Mouse (Mus musculus): ENCODE measurements around the gene Ccdc102a.
A peak's percentile ranks its signal among the peaks of the same experiment; 100 is the strongest.
"Not testable (repeated sequence)": the region's sequence is repeated elsewhere in the genome, so short reads cannot be mapped to it uniquely, and the experiment has no call there.

The Ccdc102a gene

DNA sequence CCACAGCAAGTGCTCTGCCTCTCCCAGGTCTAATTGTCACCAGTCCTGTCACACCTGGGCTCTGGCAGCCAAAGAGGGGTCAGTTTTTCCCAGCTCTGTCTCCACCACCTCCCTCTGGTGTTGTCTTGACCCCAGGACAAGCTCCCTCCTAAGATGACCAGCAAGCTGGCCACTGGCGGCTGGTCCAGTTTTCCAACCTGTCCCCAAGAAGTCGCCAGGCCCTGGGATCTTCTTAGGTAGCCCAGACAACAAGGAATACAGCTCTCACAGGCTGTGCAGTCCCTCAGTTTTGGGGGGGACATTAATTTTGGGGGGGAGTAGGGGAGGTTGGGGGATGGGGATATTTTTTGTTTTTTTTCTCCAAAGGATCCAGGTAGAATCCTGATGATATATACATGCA lies 45.3 kb downstream of the Ccdc102a start:
- no peak for DNase-seq

DNA sequence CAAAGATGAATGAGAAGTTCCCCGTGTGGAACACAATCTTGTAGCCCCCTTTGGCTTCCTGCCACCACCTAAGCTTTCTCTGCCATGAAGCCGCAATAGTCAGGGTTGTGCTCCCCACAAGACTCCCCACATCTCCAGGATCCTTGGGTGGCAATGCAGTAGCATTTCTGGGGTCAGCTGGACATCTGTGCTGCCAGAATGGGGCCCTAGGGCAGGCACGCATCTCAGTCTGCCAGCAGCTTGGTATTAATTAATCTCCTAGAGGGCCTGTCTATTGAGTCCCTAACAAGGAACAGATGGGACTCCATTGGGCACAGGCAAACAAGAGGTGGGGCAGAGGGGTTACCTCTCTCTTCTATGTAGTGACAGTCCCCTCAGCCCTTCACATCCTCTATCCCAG lies 45.7 kb downstream of the Ccdc102a start:
- peak; percentile 76 for DNase-seq

DNA sequence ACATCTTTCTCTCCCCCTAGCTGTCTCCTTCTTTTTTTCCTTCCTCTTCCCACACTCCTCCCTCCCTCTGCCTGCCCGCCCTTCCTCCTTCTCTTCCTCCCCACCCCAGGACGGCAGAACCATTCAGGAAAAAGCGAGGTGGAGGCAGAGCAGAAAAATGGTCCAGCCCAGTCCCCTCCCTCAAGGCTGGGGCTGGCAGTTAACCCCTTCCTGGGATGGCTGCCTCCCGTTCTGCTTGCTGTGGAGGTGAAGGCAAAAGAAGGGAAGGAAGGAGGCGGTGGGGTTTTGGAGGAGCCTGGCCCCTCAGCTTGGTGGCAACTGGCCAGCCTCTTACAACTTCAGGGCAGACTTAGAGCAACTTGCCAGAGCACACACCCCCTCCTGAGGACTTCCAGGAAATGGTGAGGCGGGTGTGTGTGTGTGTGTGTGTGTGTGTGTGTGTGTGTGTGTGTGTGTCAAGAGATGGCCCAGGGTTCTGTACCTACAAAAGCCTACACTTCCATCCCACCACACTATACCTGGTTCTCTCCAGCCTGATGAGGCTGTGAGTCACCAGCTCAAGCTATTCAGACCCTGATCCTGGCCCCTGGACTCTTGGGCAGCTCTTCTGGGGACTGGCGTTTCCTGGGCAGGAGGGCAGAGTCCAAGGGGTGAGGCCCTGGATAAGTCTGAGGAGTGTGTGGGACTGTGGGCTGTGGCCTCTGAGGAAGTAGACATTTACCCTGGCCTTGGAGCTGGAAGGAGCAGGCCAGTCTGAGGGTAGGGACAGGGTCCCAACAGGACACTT lies 46.6 kb downstream of the Ccdc102a start:
- peak; percentile 85 for DNase-seq

DNA sequence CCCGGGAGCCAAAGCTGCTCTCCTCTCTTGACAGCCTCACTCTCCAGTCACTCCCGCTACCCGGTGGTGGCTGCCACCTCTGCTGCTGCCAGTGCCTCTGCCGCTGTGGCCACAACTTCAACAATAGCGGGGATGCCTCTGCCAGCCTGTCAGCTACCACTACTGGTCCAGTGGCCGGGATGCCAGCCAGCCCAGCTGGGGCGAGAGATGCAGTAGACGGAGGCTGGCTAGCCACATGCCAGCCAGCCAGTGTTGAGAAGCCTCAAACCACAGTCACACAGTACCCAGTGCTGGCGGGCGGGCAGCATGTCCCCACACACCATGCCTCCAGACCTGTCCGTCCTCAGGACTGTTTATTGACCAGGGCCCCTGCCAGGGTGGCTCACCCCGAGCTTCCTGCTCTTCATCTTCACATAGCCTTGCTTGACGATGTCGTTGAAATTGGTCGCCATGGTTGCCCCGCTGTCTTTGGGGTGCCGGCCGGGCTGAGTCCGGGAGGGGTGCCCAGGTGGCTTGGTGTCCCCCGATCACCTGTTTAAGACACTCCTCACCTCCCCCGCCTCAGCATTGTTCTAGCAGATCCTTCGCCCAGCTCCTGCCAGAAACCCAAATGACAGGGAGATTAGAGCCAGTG lies 47.3 kb downstream of the Ccdc102a start:
- peak; percentile 48 for DNase-seq

DNA sequence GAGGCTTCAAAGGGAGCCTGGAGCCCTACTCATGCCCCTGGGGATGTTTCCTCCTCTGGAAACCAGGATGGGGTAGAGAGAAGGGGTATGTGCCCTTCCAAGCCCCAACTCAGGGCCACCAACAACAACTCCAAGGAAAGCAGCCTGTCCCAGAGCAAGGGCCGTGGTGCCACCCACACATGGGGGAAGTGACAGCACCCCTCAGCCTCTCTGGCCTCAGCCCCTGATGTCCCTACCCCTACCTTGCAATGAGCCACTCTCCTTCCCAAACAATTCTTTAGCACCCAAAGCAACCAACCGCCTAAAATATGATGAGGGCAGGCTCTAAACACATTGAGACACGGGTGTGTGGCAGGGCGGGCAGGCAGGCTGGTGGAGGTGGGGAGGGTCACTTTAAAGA lies 47.9 kb downstream of the Ccdc102a start:
- no peak for DNase-seq

DNA sequence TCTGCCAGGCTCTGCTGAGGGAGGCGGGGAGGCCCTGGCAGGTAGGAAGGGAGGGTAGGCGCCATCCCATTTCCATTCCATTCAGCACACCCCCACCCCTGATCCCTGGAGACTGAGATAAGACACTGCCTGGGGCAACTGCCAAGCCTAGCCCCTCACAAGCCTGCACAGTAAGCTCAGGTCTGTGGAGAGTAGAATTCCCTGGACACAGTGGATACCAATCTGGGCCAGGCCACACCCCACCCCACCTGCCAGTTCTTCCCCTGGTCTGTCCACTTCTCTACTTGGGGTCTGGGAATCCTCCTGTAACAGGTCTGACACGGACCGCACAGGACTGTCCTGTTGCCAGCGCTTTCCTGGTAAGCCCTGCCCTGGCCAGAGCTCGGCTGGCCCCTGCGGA lies 48.8 kb downstream of the Ccdc102a start:
- DNase-seq = no peak

DNA sequence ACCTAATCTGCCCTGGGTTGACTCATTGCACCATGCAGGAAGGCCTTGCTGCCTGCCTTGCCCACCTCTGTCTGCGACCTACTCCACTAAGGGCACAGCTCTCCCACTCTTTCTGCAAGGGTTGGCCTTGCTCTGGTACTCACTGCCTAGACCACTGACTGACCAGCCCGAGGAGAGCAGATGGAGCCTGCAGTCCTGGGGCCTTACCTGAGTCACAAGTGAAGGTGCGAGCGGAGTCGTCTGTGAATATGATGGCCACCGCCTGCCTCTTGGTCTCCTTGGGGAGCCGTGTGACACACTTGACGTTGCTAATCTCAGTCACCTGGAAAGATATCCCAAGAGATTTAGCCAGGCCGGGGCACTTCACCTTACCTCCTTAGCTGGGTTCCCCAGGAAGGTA lies 51.0 kb downstream of the Ccdc102a start:
- no peak for DNase-seq

DNA sequence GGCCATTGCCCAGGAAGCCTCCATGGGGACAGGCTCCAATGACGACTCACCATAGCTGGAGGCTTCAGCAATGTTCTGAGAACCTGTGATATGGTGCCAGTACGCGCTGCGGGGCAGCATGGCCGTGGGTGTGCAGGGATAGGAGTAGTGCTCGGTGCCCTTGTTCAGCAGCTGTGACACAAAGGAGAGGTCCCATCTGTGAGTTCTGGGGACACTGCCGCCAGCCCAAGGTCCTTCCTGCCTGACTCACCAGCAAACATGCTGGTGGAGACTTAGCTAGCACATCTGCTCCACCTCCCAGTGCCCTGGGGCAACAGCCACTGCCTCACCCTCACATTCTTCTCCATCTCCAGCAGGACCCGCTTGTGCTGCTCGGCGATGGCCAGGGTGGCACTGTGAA lies 52.6 kb downstream of the Ccdc102a start:
- no peak for DNase-seq

DNA sequence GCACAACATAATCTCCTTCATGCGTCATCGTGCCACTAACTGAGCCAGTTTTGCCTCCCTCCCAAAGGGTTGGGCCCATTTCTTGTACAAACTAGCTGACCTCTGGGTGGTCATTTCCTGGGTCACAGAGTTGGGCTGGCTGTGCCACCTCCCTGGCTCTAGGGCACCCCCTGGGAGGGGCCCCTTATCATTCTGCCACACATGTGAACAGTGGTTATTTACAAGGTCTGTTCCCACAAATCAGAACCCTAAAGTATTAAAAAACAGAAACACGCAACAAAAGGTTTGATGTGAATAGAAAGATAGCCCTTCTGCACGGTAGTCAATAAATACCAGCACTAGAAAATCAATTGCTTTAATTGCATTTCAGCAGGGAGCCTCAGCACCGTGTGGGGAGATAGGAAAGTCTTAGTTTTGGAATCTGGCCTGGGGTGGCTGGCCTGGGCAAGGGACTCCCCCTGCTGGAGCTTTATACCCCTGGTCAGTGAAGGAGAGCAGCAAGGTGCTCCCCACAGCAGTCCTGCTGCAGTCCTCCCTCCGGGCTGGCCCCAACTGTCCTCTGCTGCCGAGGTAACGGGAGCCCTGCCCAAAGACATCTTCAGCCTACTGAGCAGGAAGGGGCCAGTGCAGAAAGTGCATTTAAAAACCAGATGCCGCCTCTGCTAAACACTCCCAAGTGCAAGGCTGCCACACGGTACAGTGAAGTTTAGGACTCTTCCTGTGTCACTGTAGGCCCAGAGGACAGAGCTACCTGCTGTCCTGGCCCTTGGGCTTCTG lies 53.8 kb downstream of the Ccdc102a start:
- no peak for DNase-seq

DNA sequence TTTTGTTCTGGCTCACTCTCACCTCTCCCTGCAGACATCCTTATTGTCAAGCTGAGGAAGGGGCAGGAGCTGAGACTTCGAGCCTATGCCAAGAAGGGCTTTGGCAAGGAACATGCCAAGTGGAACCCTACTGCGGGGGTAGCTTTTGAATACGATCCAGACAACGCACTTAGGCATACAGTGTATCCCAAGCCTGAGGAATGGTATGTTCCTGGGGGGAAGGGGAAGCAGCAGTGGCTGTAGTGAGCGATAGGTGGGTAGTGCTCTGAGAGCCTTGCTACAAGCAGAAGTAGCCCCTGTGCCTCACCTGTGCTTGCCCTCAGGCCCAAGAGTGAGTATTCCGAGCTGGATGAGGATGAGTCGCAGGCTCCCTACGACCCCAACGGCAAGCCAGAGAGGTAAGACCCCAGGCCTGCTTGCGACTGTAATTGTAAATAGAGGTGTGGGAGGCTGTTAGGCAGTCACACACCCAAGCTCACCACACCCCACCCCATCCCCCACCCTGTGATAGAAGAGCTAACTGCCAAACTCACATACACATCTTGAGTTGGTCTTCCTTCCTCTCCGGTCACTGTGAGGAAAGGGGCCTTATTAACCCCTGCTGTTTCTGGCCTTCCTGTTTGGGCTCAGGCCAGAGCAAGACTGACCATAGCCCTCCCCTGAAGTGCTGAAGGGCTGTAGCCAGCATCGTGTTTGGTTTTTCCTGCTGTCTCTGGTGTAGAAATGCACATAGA lies 55.2 kb downstream of the Ccdc102a start:
- DNase-seq = no peak

DNA sequence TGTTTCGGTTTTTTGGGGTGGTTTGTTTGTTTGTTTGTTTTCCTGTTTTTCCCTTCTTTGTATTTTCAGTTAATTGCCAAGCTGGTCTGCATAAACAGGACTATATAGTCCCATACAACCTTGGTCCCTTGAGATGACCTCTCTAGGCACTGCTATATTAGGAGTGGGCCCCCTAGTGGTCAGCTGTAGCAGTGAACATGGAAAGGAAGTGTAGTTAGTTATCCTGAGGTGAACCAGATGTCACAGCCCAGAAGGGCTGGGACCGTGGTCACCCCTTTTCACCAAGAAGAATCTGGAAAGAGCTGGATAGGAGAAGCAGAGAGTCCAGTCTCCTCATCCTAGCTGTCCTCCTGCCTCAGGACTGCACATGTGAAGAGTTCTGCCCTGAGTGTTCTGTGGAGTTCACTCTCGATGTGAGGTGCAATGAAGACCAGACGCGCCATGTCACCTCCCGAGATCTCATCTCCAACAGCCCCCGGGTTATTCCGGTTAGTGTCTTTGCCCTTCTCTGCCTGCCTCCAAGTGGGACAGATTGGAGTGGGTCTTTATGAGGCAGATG lies 56.5 kb downstream of the Ccdc102a start:
- peak; percentile 74 for DNase-seq

DNA sequence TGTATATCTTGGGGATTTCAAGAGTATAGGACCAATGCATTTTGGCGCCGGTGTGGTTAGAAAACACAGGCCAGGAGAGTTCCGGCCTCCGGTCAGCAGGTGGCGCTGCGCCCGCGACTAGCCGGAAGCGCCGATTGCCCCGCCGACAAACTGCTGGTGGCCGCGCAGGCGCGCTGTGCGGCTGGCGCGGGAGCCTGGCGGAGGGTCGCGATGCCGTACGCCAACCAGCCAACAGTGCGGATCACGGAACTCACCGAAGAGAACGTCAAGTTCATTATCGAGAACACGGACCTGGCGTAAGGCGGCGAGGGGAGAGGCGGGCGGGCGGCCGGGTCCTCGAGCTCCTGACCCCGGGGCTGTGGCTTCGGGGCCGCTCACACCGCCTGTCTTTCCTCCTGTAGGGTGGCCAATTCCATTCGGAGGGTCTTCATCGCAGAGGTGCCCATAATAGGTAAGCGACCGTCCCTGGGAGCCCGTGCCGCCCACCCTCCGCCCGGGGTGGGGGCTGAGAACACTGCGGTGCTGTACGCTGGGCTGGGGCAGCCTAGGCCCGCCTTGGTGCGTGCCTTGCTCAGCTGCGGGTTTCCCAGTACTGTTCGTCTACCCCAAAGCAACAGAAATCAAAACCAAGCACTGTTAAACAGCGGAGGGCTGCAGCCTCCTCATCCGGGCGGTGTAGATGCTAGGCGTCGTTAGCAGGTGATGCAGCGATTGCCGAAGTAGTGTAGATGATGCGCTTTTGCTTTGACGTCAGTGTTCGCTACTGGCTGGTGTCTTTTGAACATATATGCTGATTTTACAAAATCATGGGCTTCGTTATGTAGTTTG lies 60.3 kb downstream of the Ccdc102a start, which contains the start of gene Polr2c:
TSS of gene Polr2c (plus strand) at position 105 of the 828 bp plus-strand sequence.
- peak; percentile 90 for DNase-seq

DNA sequence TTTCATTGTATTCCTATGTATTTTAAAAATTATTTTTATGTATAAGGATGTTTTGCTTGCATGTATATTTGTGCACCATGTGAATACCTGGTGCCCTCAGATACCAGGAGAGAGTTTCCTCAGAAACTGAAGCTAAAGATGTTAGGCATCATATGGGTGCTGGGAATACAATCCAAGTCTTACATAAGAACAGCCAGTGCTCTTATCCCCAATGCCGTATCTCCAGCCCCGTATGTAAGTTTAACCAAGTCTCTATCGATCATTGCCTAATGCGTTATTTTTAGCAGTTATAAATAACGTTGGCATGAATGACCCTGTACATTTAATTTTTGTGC lies 60.9 kb downstream of the Ccdc102a start:
- DNase-seq = no peak

DNA sequence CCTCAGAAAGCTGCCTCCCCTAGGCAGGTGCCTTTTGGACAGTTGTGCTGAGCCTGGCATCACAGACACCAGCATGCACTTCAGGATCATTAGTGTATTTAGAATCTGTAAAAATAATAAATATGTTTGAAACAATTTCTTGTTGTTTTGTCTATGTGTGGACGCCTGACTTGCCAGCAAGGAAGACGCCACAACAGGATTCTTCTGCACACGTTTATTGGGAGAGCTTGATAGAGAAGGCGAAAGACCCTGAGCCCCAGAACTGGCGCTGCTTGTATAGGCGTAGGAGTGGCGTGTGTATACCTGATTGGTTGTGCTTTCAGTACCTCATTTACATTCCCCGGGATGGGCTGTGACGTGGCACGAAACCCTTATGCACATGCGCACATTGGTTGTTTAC lies 63.1 kb downstream of the Ccdc102a start:
- not testable (repeated sequence) for DNase-seq

All from retina, postnatal 1 day (tissue).